Mouse (Mus musculus): ENCODE measurements around the gene Nek4.

The Nek4 gene

DNA sequence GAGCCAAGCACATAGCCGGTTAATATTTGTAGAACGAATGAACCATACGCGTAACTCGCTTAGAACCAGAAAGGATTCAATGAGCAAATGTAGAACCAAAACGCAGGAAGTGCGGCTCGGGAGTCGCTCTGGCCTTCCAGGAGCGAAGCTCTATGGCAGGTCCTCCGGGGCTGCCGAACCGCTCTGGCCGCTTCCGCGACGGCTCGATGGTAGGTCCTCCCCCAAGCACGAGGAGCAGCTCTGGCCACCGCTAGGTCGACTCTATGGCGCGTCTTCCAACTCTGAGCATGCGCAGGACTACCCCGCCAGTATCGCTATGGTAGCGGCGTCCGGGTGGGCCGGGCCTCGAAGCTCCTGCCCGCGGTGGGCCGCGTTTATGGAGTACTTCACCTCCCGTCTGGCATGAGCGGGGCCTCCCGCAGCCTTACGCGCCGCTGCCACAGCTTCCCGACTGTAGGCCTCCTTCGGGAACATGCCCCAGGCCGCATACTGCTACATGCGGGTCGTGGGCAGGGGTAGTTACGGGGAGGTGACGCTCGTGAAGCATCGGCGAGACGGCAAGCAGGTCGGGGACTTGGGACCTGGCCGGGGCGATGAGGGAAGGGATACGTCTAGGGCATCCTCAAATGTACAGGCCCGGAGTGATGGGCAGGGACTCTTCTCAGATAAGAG lies at the start of gene Nek4:
TSS of gene Nek4 (plus strand) at position 224 of the 672 bp plus-strand sequence.
- DNase-seq (ENCODE audit: low read depth in 1 of 2, low spot score in 2 of 2), result peak; percentile 85 to 88

DNA sequence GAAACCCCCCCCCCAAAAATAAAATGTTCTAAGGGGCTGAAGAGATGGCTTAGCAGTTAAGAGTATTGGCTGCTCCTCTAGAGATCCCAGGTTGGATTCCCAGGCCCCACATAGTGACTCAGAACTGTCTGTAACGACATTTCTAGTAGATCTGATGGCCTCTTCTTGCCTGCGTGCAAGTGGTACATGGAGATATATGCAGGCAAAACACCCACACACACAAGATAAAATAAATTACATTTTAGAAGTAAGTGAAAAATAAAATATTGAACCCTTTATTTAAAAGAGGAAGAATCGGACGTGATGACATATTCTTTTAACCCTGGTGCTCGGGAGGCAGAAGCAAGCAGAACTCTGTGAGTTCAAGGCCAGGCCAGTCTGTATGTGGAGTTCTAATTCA lies 48.5 kb upstream of the Nek4 start:
- no peak for DNase-seq (ENCODE audit: low read depth in 1 of 2, low spot score in 2 of 2)

DNA sequence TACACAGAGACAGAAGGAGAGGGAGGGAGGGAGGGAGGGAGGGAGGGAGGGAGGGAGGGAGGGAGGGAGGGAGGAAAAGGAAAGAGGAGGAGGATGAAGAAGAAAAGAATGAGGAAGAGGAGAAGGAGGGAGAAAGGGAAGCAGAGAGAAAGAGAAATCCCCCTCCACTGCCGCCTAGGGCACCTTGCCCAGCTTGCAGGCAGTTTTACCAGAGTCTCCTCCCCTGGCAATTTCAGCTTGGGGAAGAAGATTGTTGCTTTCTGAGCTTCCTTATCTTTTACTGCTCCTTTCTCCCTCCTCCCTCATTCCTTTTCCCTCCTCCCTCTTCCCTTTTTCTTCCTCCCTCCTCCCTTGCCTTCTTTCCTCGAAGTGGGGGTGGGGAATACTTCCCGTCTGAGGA lies 48.1 kb upstream of the Nek4 start:
- no peak for DNase-seq (ENCODE audit: low read depth in 1 of 2, low spot score in 2 of 2)

DNA sequence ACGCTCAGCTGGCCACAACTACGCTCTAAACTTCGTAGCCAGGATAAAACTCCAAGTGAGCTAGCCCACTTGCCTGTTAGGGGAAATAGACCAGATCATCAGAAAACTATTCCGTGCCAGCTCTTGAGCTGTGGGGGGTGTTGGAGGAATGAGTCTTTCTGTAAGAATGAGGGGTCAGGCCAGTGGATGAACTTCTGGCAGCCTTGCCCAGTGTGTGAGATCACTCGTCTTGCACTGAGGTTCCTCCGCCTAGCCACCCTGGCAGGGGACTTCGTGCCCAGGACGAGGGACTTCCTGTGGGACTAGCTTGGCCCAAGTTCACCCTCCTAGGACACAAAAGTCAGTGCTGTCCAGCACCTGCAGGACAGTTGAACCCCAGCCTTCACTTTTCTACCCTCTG lies 46.9 kb upstream of the Nek4 start:
- DNase-seq (ENCODE audit: low read depth in 1 of 2, low spot score in 2 of 2), result no peak

DNA sequence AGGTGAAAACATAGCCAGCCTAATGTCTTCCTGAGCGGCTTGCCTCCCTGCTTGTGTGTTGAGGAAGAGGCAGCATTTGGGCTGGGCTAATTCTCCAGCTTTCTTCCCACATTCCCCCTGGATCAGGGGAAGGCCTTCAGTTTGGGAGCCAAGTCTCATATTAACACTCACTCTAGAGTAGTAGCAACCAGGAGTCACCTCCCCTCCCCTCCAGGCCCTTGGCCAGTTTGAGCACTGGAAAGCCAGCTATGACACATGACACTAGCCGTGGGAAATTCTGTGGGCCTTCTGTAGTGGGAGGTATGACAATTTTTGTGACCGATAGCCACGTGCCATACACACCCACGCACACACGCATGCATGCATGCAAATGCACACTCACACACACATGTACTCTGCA lies 45.2 kb upstream of the Nek4 start:
- no peak for DNase-seq (ENCODE audit: low read depth in 1 of 2, low spot score in 2 of 2)

DNA sequence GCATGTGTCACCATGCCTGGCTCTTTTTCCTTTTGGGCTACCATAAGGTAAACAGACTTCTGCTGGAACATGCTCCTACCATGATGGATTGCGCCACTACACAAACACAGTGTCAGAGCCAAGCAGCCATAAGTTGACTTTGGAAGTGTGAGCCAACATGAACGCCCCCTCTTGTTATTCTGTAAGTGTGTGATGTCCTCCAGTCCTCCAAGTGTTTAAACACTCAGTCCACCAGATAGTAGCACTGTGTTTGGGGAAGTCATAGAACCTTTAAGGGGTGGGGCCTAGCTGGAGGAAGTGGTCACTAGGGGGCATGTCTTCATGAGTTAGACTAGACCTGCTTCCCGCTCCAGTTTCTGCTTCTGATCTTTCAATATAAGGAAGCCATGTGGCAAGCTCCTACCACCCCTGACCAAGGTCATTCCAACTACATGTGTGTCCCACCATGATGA lies 43.3 kb upstream of the Nek4 start:
- DNase-seq (ENCODE audit: low read depth in 1 of 2, low spot score in 2 of 2), result peak; percentile 48 to 52

DNA sequence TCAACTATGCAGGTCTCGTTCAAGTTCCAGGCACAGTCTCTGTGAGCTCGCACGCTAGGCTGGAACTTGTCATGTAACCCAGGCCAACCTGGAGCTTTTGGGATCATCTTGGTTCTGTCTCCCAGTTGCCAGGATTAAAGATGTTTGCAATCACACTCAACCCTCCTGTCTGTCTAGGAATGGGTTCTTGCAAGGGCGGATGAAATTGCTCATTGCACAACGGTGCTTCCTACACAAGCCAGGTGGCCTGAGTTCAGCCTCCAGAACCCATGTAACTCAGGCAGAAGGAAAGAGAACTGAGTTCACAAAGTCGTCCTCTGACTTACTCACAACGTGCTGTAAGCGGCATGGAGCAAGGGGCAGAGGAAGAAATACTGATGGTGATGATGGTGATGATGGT lies 40.0 kb upstream of the Nek4 start:
- no peak for DNase-seq (ENCODE audit: low read depth in 1 of 2, low spot score in 2 of 2)

DNA sequence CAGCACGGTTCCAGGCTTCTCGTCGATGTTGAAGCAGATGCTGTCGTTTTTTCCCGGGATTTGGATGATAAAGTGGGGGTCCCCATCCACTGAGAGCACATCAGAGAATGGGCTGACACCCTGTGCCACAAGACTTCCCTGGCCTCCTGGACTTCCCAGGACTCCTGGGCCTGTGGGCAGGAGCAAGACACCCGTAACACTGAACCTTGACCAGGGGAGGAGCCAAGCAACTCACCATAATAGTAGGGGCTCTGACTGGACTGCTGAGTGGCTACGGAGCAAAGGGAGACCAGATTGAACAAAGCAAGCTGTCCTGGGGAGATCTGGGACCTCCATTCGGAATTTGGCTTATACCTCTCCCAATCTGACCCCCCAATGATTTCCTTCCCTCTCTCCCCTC lies 38.5 kb upstream of the Nek4 start:
- DNase-seq (ENCODE audit: low read depth in 1 of 2, low spot score in 2 of 2), result no peak

DNA sequence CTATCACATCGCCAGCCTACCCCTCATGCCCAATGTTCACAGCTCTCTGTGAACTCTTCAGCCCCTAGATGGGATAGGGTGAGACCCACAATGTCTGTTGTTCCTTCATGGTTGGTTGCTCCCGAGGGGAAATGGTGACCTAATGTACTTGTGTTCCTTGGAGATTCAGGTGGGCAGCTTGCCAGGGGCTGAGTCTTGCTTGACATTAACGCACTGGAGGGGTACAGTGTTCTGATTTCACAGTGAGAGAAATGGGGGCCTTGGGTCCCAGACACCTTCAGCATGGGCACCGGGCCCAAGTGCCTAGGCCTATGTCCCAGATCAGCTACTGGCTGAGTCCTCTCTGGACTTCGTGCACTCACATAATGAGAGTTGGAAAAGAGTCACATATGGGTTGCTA lies 37.8 kb upstream of the Nek4 start:
- DNase-seq (ENCODE audit: low read depth in 1 of 2, low spot score in 2 of 2), result no peak

DNA sequence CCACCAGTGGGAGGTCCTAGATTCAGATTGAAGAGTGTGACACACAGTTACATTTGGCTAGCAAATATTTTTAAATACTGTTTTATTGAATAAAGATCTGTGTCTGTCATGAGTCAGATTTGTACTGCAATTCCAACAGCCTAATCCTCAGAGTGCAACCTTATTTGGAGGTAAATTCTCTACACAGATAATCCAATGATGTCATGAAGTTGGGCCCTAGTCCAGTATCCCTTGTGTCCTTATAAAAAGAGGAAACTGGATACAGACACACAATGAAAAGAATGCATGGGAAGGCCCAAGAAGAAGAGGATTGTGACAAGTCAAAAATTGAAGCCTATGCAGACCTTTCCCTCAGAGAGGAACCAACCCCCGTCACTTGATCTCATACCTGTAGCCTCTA lies 34.7 kb upstream of the Nek4 start:
- DNase-seq (ENCODE audit: low read depth in 1 of 2, low spot score in 2 of 2), result no peak

DNA sequence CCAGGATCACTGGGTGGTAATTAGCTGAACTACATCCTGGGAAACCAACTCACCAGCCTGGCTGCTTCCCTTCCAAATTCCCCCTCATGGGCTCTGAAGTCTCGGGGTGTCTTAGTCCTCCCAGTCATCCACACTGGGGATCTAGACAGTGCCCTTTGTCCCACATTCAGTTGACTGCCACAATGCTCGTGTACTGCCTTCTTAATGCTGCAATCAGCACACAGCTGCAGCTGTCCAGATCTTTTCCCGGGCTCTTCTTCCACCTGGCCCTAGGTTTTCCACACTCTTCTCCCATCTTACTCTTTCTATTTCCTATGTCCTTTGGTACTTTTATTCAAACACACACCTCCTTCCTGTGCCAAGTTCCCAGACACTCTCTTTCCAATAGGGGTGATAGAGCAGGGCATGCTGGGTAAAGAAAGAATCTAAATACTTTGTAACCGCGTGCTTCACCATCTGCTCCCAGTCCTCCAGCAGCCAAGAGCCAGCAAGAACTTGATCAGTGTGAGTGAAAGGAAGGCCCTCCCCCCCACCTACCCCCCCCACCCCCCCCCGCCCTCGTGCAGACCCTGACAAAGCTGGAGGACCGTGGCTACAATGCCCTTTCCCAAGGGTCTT lies 29.0 kb upstream of the Nek4 start:
- DNase-seq (ENCODE audit: low read depth in 1 of 2, low spot score in 2 of 2), result no peak

DNA sequence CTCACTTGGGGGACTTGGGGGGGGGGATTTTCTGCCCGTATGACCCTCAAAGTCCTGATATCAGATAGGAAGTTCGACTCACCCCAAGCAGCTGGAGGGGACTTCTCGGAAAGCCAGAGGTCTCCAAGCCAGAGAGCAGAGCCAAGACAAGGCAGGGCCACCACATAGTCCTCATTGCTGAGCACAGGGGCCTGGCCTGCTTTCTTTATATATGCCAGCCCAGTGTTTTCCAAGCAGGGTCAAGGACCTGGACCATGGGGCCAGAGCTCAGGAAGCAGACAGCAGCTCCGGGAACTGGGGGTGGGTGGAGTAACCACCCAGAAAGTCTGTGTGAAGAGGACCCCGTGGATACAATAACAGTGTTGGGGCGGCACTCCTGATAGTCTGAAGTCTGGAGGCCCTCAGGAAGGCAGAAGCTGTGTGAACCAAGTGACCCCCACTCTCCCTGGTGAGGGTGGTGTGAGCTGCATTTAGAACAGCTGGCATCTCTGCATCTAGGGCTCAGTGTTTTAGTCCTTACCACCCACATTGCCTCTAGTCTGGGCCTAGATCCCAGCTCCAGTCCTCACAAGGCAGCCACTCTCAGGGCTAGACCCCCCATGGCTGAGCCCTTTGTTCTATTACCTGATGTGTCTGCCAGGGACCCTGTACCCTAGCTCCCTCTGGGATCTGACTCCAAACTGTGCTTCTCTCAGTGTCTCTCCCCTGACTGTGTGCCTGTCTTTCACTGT lies 27.6 kb upstream of the Nek4 start, which contains the start of gene Itih3:
TSS of gene Itih3 (minus strand) at position 386 of the 731 bp plus-strand sequence.
- DNase-seq (ENCODE audit: low read depth in 1 of 2, low spot score in 2 of 2), result no peak

DNA sequence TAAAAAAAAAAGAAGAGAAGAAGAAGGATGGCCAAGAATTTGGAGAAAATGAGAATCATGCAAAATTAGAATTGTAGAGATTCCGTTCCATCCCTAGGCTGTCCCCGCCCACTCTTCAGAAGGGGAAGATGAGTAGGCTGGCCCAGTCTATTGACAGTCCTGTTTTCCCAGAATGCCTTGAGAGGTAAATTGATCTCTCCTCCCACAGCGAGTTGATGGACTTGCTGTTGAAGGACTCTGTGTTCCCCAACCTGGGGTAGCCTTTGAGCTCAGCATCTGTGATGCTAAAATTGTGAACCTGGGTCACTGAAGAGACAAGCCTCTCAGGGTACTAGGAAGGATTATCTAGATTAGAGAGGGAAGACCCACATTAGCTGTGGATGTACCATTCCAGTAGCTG lies 25.7 kb upstream of the Nek4 start:
- DNase-seq (ENCODE audit: low read depth in 1 of 2, low spot score in 2 of 2), result no peak

DNA sequence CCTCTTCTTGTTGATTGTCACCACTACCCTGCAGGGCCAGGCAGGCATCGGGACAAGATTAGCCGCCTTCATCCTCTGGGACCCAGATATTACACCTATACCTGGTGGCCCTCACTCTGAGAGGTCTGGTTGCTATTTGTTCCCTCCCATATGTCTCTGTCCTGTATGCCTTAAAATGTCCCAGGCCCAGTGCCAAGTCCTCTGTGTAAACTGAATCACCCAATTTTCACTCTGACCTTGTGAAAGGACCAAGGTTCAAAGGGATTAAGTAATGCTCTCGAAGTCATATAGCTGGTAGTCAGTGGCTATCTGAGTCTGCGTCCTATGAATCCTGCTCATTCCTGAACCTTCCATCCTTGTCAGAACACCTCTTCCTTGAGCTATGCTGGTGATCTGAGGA lies 20.8 kb upstream of the Nek4 start:
- no peak for DNase-seq (ENCODE audit: low read depth in 1 of 2, low spot score in 2 of 2)

DNA sequence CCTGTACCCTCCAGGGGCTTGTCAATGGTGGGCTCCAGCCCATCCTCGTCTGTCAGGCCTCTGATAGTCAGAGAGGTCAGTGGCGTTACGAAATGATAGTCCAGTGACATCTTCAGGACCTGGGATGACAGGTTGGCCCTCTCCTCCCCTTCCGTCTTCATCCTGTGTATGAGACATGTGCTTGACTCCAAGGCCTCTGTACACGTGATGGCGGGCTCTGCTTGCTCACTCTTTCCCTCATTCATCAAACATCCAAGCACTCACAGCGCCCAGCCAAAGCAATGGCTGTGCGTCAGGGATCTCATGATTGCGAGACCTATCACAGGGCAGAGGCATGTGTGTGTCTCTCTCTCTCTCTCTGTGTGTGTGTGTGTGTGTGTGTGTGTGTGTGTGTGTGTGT lies 17.8 kb upstream of the Nek4 start:
- no peak for DNase-seq (ENCODE audit: low read depth in 1 of 2, low spot score in 2 of 2)

DNA sequence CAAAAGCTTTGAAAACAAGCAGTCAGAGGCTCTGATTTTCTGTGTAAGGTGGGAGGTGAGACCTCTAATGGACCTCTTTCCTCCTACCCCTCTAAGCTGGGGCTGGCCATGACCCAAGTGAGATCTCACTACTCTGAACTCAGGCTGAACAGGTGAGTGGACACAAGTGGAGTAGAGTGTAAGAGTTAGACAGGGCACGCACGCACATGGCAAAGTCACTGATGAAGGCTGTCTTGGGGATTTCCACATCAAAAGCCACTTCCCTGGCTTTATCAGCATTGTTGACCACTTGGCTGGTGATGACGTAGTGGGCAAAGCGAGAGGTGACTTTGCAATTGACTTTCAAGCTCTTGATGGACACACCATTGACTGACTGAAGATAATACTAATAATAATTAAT lies 8.9 kb upstream of the Nek4 start:
- no peak for DNase-seq (ENCODE audit: low read depth in 1 of 2, low spot score in 2 of 2)

DNA sequence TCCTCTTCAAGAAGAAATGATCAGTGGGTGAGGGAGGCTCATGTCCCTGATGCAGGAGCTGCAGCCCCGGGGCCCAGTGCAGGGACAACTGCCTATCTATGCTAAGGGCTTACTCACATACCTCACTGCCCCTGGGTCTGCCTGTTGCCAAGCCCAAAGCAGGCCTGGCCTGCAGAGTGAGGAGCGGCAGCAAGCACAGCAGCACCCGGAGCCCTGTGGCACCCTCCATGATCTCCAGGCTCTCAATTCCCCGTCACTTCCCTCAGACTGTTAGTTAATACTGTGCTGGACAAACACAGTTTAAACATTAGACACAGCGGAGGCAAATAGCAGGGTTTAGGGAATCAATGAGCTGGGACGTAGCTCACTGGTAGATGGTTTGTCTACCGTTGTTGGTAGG lies 8.1 kb upstream of the Nek4 start, which contains the start of gene Itih1:
TSS of gene Itih1 (minus strand) at position 252 of the 400 bp plus-strand sequence.
- DNase-seq (ENCODE audit: low read depth in 1 of 2, low spot score in 2 of 2), result no peak

DNA sequence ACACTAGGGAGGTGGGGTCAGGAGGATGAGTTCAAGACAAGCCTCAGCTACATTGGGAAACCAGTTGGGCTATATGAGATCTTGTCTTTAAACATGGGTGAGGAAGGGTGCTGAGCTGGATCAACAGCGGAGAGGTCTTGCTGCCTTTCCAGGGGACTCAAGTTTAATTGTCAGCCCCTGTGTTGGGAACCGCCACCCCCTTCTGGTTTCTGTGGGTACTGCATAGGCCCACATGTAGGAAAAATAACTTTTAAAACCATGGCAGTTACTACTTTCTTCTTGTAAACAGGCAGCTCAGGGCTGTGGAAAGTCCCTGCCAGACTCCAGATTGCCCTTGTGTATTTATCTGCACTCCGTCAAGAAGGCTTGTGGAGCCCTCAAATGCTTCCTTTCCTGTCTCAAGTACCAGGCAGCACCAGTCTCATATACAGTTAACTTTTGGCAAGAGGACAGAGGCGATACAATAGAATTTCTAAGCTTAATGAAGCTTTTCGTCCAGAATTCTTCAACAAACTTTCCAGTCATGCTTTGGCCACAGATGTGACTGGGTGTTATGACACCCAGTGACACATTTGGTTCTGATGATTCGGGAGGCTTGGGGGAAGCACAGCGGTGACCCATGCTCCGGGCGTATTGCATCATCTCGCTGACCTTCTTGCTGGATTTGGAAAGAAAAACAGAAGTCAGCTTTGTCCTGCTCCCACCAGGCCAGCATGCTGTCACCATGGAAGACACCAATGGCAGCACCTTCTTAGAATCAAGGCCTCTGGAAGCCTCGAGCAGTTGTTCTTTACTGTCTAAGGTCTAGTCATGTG lies 7.1 kb upstream of the Nek4 start:
- peak; percentile 43 to 61 for DNase-seq (ENCODE audit: low read depth in 1 of 2, low spot score in 2 of 2)

DNA sequence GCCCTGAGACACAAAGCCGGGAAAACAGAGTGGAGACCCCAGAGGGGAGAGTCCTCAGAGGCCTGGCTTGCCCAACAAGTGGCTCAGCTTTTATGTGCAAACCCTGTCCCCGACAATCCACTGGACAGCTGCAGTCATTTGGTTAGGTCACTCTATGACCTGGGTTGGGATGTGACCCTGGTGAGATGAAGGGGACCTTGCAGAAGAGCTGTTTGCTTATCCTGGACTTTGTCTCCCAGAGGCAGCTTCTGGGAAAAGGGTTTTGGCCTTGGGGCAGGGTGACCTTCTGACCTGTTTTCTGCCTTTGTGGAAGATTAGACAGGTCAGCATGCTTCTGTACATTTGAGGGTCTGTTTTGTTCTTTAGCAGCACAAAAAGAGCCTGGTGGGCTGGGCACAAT lies 6.4 kb upstream of the Nek4 start:
- DNase-seq (ENCODE audit: low read depth in 1 of 2, low spot score in 2 of 2), result no peak

DNA sequence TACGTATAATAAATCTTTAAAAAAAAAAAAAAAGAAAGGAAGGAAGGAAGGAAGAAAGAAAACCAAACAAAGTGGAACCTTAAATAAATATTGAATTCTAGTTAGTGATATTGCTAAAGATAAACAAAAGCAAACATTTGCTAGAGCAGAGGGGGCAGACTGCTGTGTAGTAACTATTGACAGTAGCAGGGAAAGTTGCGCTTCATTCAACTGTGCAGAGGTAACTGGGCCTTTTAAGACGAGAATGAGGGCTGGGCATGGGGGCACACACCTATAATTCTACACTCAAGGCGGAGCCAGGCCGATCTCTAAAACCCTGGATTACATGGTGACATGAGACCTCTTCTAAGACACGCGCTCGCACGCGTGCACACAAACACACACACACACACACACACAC lies 1.2 kb upstream of the Nek4 start:
- DNase-seq (ENCODE audit: low read depth in 1 of 2, low spot score in 2 of 2), result no peak

DNA sequence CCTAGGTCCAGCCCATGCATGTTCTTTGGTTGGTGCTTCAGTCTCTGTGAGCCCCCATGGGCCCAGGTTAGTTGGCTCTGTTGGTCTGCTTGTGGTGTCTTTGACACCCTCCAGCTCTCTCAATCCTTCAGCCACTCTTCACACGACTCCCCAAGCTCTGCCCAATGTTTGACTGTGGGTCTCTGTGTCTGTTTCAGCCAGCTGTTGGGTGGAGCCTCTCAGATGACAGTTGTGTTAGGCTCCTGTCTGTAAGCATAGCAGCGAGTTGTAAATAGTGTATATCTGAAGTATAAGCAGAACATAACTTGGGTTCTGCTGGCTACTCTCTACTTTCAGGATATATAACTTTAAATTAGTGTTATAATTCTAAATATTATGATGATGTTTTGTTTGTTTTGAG lies 7.3 kb downstream of the Nek4 start:
- no peak for DNase-seq (ENCODE audit: low read depth in 1 of 2, low spot score in 2 of 2)
